Mouse (Mus musculus) right cerebral cortex, adult 2 months (tissue): ENCODE measurements around the gene Mrpl51.
"Not testable (repeated sequence)": the region's sequence is repeated elsewhere in the genome, so short reads cannot be mapped to it uniquely, and the experiment has no call there.

Experiments used
- DNase-seq, 2 experiments: peaks; one replicate each; pipeline ENCODE4 v3.0.0; 2021 to 2022; ENCODE audit warnings: low spot score in 2 of 2

Gene Mrpl51

GRCm38 (mm10) chr6:125159773-125160557 lies 31.6 kb upstream of the Mrpl51 start:
- no peak for DNase-seq

GRCm38 (mm10) chr6:125160558-125160853 lies 31.1 kb upstream of the Mrpl51 start:
- DNase-seq, result peak in 1 of 2 experiments; percentile 15

GRCm38 (mm10) chr6:125160854-125161760 lies 30.5 kb upstream of the Mrpl51 start:
- peak; percentile 59 to 67 for DNase-seq

GRCm38 (mm10) chr6:125161971-125162370 lies 29.6 kb upstream of the Mrpl51 start:
- DNase-seq, result peak; percentile 77 to 80

- not testable (repeated sequence) for DNase-seq
Measured at GRCm38 (mm10) chr6:125162615-125163305, 28.8 kb upstream of the Mrpl51 start.

GRCm38 (mm10) chr6:125163801-125164657 lies 27.6 kb upstream of the Mrpl51 start:
- DNase-seq, result peak; percentile 31 to 49

GRCm38 (mm10) chr6:125164672-125165327 lies 26.8 kb upstream of the Mrpl51 start:
- DNase-seq, result peak; percentile 45 to 61

- DNase-seq, result peak; percentile 94 to 99
Measured at GRCm38 (mm10) chr6:125165328-125165891, 26.2 kb upstream of the Mrpl51 start.

GRCm38 (mm10) chr6:125166051-125166751 lies 25.4 kb upstream of the Mrpl51 start, which contains the start of gene Gapdh:
TSS of gene Gapdh (minus strand) at chr6:125166467.
- DNase-seq, result peak; percentile 26 to 42

- DNase-seq, result peak; percentile 63 to 66
Measured at GRCm38 (mm10) chr6:125166861-125167650, 24.5 kb upstream of the Mrpl51 start.

- DNase-seq, result peak; percentile 39 to 59
Measured at GRCm38 (mm10) chr6:125168086-125168485, 23.5 kb upstream of the Mrpl51 start.

- DNase-seq, result no peak
Measured at GRCm38 (mm10) chr6:125170194-125170593, 21.4 kb upstream of the Mrpl51 start.

GRCm38 (mm10) chr6:125172474-125172873 lies 19.1 kb upstream of the Mrpl51 start:
- DNase-seq, result no peak

- no peak for DNase-seq
Measured at GRCm38 (mm10) chr6:125173256-125173655, 18.3 kb upstream of the Mrpl51 start.

GRCm38 (mm10) chr6:125175469-125175868 lies 16.1 kb upstream of the Mrpl51 start:
- no peak for DNase-seq

- no peak for DNase-seq
Measured at GRCm38 (mm10) chr6:125179601-125180000, 12.0 kb upstream of the Mrpl51 start.

GRCm38 (mm10) chr6:125182133-125182532 lies 9.5 kb upstream of the Mrpl51 start:
- DNase-seq, result peak in 1 of 2 experiments; percentile 16

- no peak for DNase-seq
Measured at GRCm38 (mm10) chr6:125186203-125186602, 5.4 kb upstream of the Mrpl51 start.

- DNase-seq, result no peak
Measured at GRCm38 (mm10) chr6:125190816-125191215, 785 bp upstream of the Mrpl51 start.
